Mouse (Mus musculus) MN1 (cell line): ENCODE data around the gene Nfkb2.

Experiments
- DNase-seq: peaks from one replicate; pipeline ENCODE4 v3.0.0-alpha.2; 2016; ENCODE audit warnings: low spot score

Nfkb2 gene

GRCm38 (mm10) chr19:46308706-46309435, 4.8 kb downstream of the Nfkb2 start:
- peak; percentile 85 for DNase-seq

- DNase-seq, result no peak
Measured at GRCm38 (mm10) chr19:46309651-46310305, 5.7 kb downstream of the Nfkb2 start.

GRCm38 (mm10) chr19:46310312-46310865, 6.3 kb downstream of the Nfkb2 start:
- DNase-seq, result no peak

- no peak for DNase-seq
Measured at GRCm38 (mm10) chr19:46311341-46311740, 7.2 kb downstream of the Nfkb2 start.

GRCm38 (mm10) chr19:46312566-46312965, 8.4 kb downstream of the Nfkb2 start:
- no peak for DNase-seq

GRCm38 (mm10) chr19:46313116-46313515, 9.0 kb downstream of the Nfkb2 start:
- DNase-seq, result no peak

GRCm38 (mm10) chr19:46313591-46313990, 9.5 kb downstream of the Nfkb2 start:
- DNase-seq, result no peak

GRCm38 (mm10) chr19:46314151-46314601, 10.1 kb downstream of the Nfkb2 start:
- no peak for DNase-seq

- no peak for DNase-seq
Measured at GRCm38 (mm10) chr19:46314872-46315742, 11.0 kb downstream of the Nfkb2 start.

- no peak for DNase-seq
Measured at GRCm38 (mm10) chr19:46315752-46316610, 11.9 kb downstream of the Nfkb2 start.

GRCm38 (mm10) chr19:46316846-46317545, 12.9 kb downstream of the Nfkb2 start:
- no peak for DNase-seq

- DNase-seq, result no peak
Measured at GRCm38 (mm10) chr19:46317546-46317885, 13.4 kb downstream of the Nfkb2 start.

GRCm38 (mm10) chr19:46318031-46318471, 13.9 kb downstream of the Nfkb2 start:
- peak; percentile 18 for DNase-seq

GRCm38 (mm10) chr19:46318586-46319378, 14.7 kb downstream of the Nfkb2 start:
- DNase-seq, result peak; percentile 83

- no peak for DNase-seq
Measured at GRCm38 (mm10) chr19:46320076-46320785, 16.1 kb downstream of the Nfkb2 start.

GRCm38 (mm10) chr19:46321101-46321943, 17.2 kb downstream of the Nfkb2 start:
- peak; percentile 78 for DNase-seq

- no peak for DNase-seq
Measured at GRCm38 (mm10) chr19:46322144-46322995, 18.2 kb downstream of the Nfkb2 start.
